ENCODE assay signal across 15 mouse cellular contexts in the genomic region with DNA sequence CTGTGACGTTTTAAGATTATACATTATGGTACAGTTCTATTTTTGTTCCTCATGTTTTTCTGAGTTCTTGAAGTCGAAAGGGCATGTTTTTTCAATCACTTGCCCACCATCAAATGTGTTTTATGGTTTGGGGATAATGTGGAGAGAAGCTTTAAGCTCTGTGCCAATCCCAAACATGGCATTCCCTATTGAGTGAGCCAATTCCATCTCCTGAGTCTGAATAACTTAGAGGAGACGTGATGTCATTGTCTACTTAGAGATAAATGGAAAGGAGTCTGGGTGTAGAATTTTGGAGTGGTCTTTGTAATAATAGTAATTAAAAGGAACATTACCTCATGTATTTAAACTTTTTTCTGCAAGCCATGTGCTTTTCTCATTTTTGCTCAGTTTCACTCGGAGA. TPM values are rescaled to one million over a fixed set of nuclear protein-coding genes. Genes with fewer than 3 reads are reported as not detected.
DNase-seq lines count a peak whose midpoint lies in the region; ATAC-seq and TF ChIP-seq lines count a peak whose summit lies in the region.
"Had no signal": no experiment of that assay in that cellular context is flagged by ENCODE, and none has a peak within 500 bp of the region (broad histone marks: within the 10 kb centered on the region; RNA-seq: fewer than 3 reads in every experiment).

No protein-coding gene starts in this region.

- peaks cover 23% of the 10 kb centered on the region for H3K4me1 ChIP-seq in heart, embryonic 13.5 days
- H3K4me1 ChIP-seq in lung, embryonic 15.5 days: peaks cover 16% of the 10 kb centered on the region
- H3K4me1 ChIP-seq in forebrain, embryonic 14.5 days (ENCODE audit: control insufficient read depth, insufficient read depth, low read length): peaks cover 11% of the 10 kb centered on the region; the same call in 1 of the 2 replicates
- H3K4me1 ChIP-seq in limb, embryonic 14.5 days (ENCODE audit: control insufficient read depth, insufficient read depth, low read length): peaks cover 13% of the 10 kb centered on the region

- TF ChIP-seq POLR2A in limb, embryonic 14.5 days (IDR thresholded peaks at IDR 0.05; ENCODE audit: borderline replicate concordance, extremely low read depth, insufficient read depth, insufficient read length): no peak

- no peak overlapping the region for H3K9ac ChIP-seq in heart, embryonic 13.5 days
- no peak overlapping the region for H3K9ac ChIP-seq in lung, embryonic 15.5 days
- H3K9ac ChIP-seq in forebrain, embryonic 14.5 days (ENCODE audit: low read length): 0 out of 2 replicates have a peak overlapping the region, but pooled peaks have one; percentile 8
- H3K9ac ChIP-seq in limb, embryonic 14.5 days (ENCODE audit: low read depth, low read length, severe bottlenecking): peak overlapping the region; percentile 38; the same call in 1 of the 2 replicates

- no peak for ATAC-seq in heart, embryonic 13.5 days (ENCODE audit: extremely low read depth, insufficient number of reproducible peaks, low FRiP score, low TSS enrichment)
- no peak for ATAC-seq in lung, embryonic 15.5 days (ENCODE audit: borderline replicate concordance, extremely low read depth, low FRiP score, low TSS enrichment)
- ATAC-seq in forebrain, embryonic 14.5 days: peak; percentile 88
- 0 out of 2 replicates have a peak, but pooled peaks have one; percentile 56 for ATAC-seq in limb, embryonic 14.5 days (ENCODE audit: low FRiP score, low read depth)
- ATAC-seq in cerebellum, adult (ENCODE audit: insufficient number of reproducible peaks, low FRiP score, low TSS enrichment): no peak
- ATAC-seq: activated CD4-positive, CD25-positive, alpha-beta regulatory T cell, adult 4 months had no signal

- intact Hi-C loops in heart, postnatal 10 days (cut with DNase I): no loop called here

- no peaks in the 10 kb centered on the region for H3K27me3 ChIP-seq in heart, embryonic 13.5 days (replicated peaks)
- no peaks in the 10 kb centered on the region for H3K27me3 ChIP-seq in lung, embryonic 15.5 days
- H3K27me3 ChIP-seq in forebrain, embryonic 14.5 days (replicated peaks; ENCODE audit: control insufficient read depth, insufficient read depth, low read length): no peaks in the 10 kb centered on the region
- no peaks in the 10 kb centered on the region for H3K27me3 ChIP-seq in limb, embryonic 14.5 days (ENCODE audit: control insufficient read depth, insufficient read depth, low read length)

- no peaks in the 10 kb centered on the region for H3K9me3 ChIP-seq in heart, embryonic 13.5 days
- H3K9me3 ChIP-seq in lung, embryonic 15.5 days: no peaks in the 10 kb centered on the region
- H3K9me3 ChIP-seq in forebrain, embryonic 14.5 days (replicated peaks; ENCODE audit: control insufficient read depth, low read length): no peaks in the 10 kb centered on the region
- H3K9me3 ChIP-seq in limb, embryonic 14.5 days (ENCODE audit: control insufficient read depth, low read length): no peaks in the 10 kb centered on the region

- H3K4me3 ChIP-seq in heart, embryonic 13.5 days: peak overlapping the region; percentile 25; the same call in 1 of the 2 replicates
- no peak overlapping the region for H3K4me3 ChIP-seq in lung, embryonic 15.5 days
- H3K4me3 ChIP-seq in forebrain, embryonic 14.5 days (ENCODE audit: low read depth, low read length): no peak overlapping the region
- H3K4me3 ChIP-seq in limb, embryonic 14.5 days (replicated peaks; ENCODE audit: low read length): peak overlapping the region; percentile 1; the same call in 1 of the 2 replicates

- H3K36me3 ChIP-seq in heart, embryonic 13.5 days: no peaks in the 10 kb centered on the region
- no peaks in the 10 kb centered on the region for H3K36me3 ChIP-seq in lung, embryonic 15.5 days
- H3K36me3 ChIP-seq in forebrain, embryonic 14.5 days (ENCODE audit: control insufficient read depth, insufficient read depth, low read length): no peaks in the 10 kb centered on the region
- no peaks in the 10 kb centered on the region for H3K36me3 ChIP-seq in limb, embryonic 14.5 days (ENCODE audit: control insufficient read depth, insufficient read depth, low read length)

- no peak for DNase-seq in heart, postnatal 10 days
- no peak for DNase-seq in lung, postnatal 14 days
- peak; percentile 83 for DNase-seq in forebrain, embryonic 14.5 days (ENCODE audit: low spot score)
- DNase-seq in limb, embryonic 14.5 days (ENCODE audit: low spot score): peak; percentile 42
- no peak for DNase-seq in cerebellum, postnatal 25 days
- DNase-seq: cerebellum, adult 9-11 months; heart, postnatal 36 days; kidney, adult 8-10 months; lung, adult 18-20 months; thymus, adult 2 months had no signal

- H3K4me2 ChIP-seq in heart, embryonic 13.5 days: peak overlapping the region; percentile 57
- peak overlapping the region; percentile 40 for H3K4me2 ChIP-seq in lung, embryonic 15.5 days
- H3K4me2 ChIP-seq in forebrain, embryonic 14.5 days (ENCODE audit: low read length): peak overlapping the region; percentile 25
- peak overlapping the region; percentile 25 for H3K4me2 ChIP-seq in limb, embryonic 14.5 days (replicated peaks; ENCODE audit: low read depth, low read length, severe bottlenecking)
- H3K4me2 ChIP-seq: midbrain, embryonic 11.5 days had no signal

- 52% methylated on average over 4 of the region's 4 CpGs for WGBS in heart, embryonic 13.5 days
- 51% methylated on average over 4 of the region's 4 CpGs for WGBS in lung, embryonic 15.5 days
- 17% methylated on average over 4 of the region's 4 CpGs for WGBS in forebrain, embryonic 14.5 days
- WGBS in limb, embryonic 14.5 days: 21% methylated on average over 4 of the region's 4 CpGs

- peak overlapping the region; percentile 64 for H3K27ac ChIP-seq in heart, embryonic 13.5 days (replicated peaks)
- peak overlapping the region; percentile 33; the same call in 1 of the 2 replicates for H3K27ac ChIP-seq in lung, embryonic 15.5 days
- H3K27ac ChIP-seq in forebrain, embryonic 14.5 days (ENCODE audit: low read depth, low read length): peak overlapping the region; percentile 58; the same call in 1 of the 2 replicates
- peak overlapping the region; percentile 74 for H3K27ac ChIP-seq in limb, embryonic 14.5 days (replicated peaks; ENCODE audit: low read depth, low read length)

RNA-seq across cellular contexts. Expression of a gene that starts 9.2 kb away (rescaled TPM):
- 72.3 and 82.8 TPM in 2 replicates for polyA plus RNA-seq in heart, embryonic 13.5 days (2015; fragmentation: Nextera tagmentation; extraction: Ambion mirVana)
- 10 to 100 TPM; 19.6 to 22.9 TPM for total RNA-seq in heart, postnatal 10 days (2021)
- polyA plus RNA-seq in lung, embryonic 15.5 days (2015; fragmentation: Nextera tagmentation; extraction: Ambion mirVana): 27.2 and 30.6 TPM in 2 replicates
- 164 and 167 TPM in 2 replicates for polyA plus RNA-seq in forebrain, embryonic 14.5 days (2014; fragmentation: Nextera tagmentation; extraction: Ambion mirVana)
- polyA plus RNA-seq in limb, embryonic 14.5 days (2012; rRNA removed): 37.8 and 38.8 TPM in 2 replicates
- 79.5 and 92.9 TPM in 2 replicates for polyA plus RNA-seq in limb, embryonic 14.5 days (2014; fragmentation: Nextera tagmentation; extraction: Ambion mirVana)
- polyA plus RNA-seq: activated CD4-positive, CD25-positive, alpha-beta regulatory T cell, adult 4 months had no signal

Comparison
In these comparisons a context has a peak if more than half of its experiments do, and no peak if none do; other contexts are left out.
1. ATAC-seq: peak in forebrain, embryonic 14.5 days (single experiment) and limb, embryonic 14.5 days (single experiment); none in heart, embryonic 13.5 days (single experiment), lung, embryonic 15.5 days (single experiment) and cerebellum, adult (single experiment).
2. H3K4me3 ChIP-seq: peak in heart, embryonic 13.5 days (single experiment) and limb, embryonic 14.5 days (single experiment); none in lung, embryonic 15.5 days (single experiment) and forebrain, embryonic 14.5 days (single experiment).
3. H3K9ac ChIP-seq: peak in forebrain, embryonic 14.5 days (single experiment) and limb, embryonic 14.5 days (single experiment); none in heart, embryonic 13.5 days (single experiment) and lung, embryonic 15.5 days (single experiment).
4. DNase-seq: peak in forebrain, embryonic 14.5 days (single experiment) and limb, embryonic 14.5 days (single experiment); none in heart, postnatal 10 days (0 of 2), lung, postnatal 14 days (single experiment) and cerebellum, postnatal 25 days (0 of 2).
5. Peak in every context shown above with its lines, with median percentiles within 50 percentile points of each other: H3K27ac ChIP-seq and H3K4me2 ChIP-seq.